In genomic region chr9:40801614-40802532, GRCm38 (mm10) we compare ENCODE assay signal across 8 mouse cellular contexts. TPM values are rescaled to one million over a fixed set of nuclear protein-coding genes. Genes with fewer than 3 reads are reported as not detected.
DNase-seq lines count a peak whose midpoint lies in the region; ATAC-seq and TF ChIP-seq lines count a peak whose summit lies in the region.
"Not testable (repeated sequence)": the region's sequence is repeated elsewhere in the genome, so short reads cannot be mapped to it uniquely, and the experiment has no call there.

No protein-coding gene starts in this region.

- H3K27ac ChIP-seq in forebrain, embryonic 11.5 days (ENCODE audit: low read depth, low read length) = peak overlapping the region; percentile 90
- peak overlapping the region; percentile 93 for H3K27ac ChIP-seq in heart, embryonic 16.5 days (ENCODE audit: low read length)
- peak overlapping the region; percentile 93 for H3K27ac ChIP-seq in kidney, embryonic 15.5 days
- H3K27ac ChIP-seq in liver, adult 2 months (replicated peaks; ENCODE audit: insufficient read depth, low read depth, low read length) = peak overlapping the region; percentile 77
- peak overlapping the region; percentile 99 for H3K27ac ChIP-seq in midbrain, embryonic 12.5 days (replicated peaks)
- peak overlapping the region; percentile 94 for H3K27ac ChIP-seq in stomach, embryonic 16.5 days (ENCODE audit: low read length)

- WGBS in forebrain, embryonic 11.5 days = under 1% methylated on average over 28 of the region's 28 CpGs
- 0% methylated on average over 28 of the region's 28 CpGs for WGBS in heart, embryonic 16.5 days
- WGBS in kidney, embryonic 15.5 days = under 1% methylated on average over 28 of the region's 28 CpGs
- WGBS in liver, adult 2 months = under 1% methylated on average over 28 of the region's 28 CpGs
- under 1% methylated on average over 28 of the region's 28 CpGs for WGBS in midbrain, embryonic 12.5 days
- under 1% methylated on average over 28 of the region's 28 CpGs for WGBS in stomach, embryonic 16.5 days

- H3K36me3 ChIP-seq in forebrain, embryonic 11.5 days (ENCODE audit: control insufficient read depth, insufficient read depth, low read length) = peaks cover 10% of the 10 kb centered on the region
- peaks cover 32% of the 10 kb centered on the region for H3K36me3 ChIP-seq in heart, embryonic 16.5 days (ENCODE audit: control insufficient read depth, insufficient read depth)
- H3K36me3 ChIP-seq in kidney, embryonic 15.5 days = peaks cover 44% of the 10 kb centered on the region
- H3K36me3 ChIP-seq in liver, adult 2 months (ENCODE audit: control insufficient read depth, insufficient read depth, low read length) = peaks cover 41% of the 10 kb centered on the region
- H3K36me3 ChIP-seq in midbrain, embryonic 12.5 days = peaks cover 37% of the 10 kb centered on the region
- peaks cover 23% of the 10 kb centered on the region for H3K36me3 ChIP-seq in stomach, embryonic 16.5 days (ENCODE audit: control insufficient read depth, insufficient read depth, low read length)

- H3K9me3 ChIP-seq in forebrain, embryonic 11.5 days (ENCODE audit: control insufficient read depth, low read length); heart, embryonic 16.5 days (replicated peaks; ENCODE audit: control insufficient read depth, low read length); kidney, embryonic 15.5 days (replicated peaks); midbrain, embryonic 12.5 days; stomach, embryonic 16.5 days (replicated peaks; ENCODE audit: control insufficient read depth, low read length): not testable (repeated sequence)

- H3K4me3 ChIP-seq in forebrain, embryonic 11.5 days (ENCODE audit: low read depth, low read length) = peak overlapping the region; percentile 100
- peak overlapping the region; percentile 99 for H3K4me3 ChIP-seq in heart, embryonic 16.5 days (ENCODE audit: low read length)
- H3K4me3 ChIP-seq in kidney, embryonic 15.5 days (replicated peaks) = peak overlapping the region; percentile 84
- H3K4me3 ChIP-seq in liver, adult 2 months (ENCODE audit: insufficient read depth, low read depth, low read length) = peak overlapping the region; percentile 88
- peak overlapping the region; percentile 99 for H3K4me3 ChIP-seq in midbrain, embryonic 12.5 days
- H3K4me3 ChIP-seq in stomach, embryonic 16.5 days (replicated peaks; ENCODE audit: low read length) = peak overlapping the region; percentile 91

- H3K27me3 ChIP-seq in forebrain, embryonic 11.5 days (ENCODE audit: control insufficient read depth, insufficient read depth, low read length); heart, embryonic 16.5 days (ENCODE audit: control insufficient read depth, insufficient read depth, low read length); kidney, embryonic 15.5 days; liver, adult 2 months (ENCODE audit: control insufficient read depth, insufficient read depth, low read length); midbrain, embryonic 12.5 days; stomach, embryonic 16.5 days (ENCODE audit: control insufficient read depth, insufficient read depth, low read length): not testable (repeated sequence)

- TF ChIP-seq CTCF in liver, adult 2 months (IDR thresholded peaks at IDR 0.05; ENCODE audit: low read depth, low read length) = not testable (repeated sequence)

- peak; percentile 19 for ATAC-seq in forebrain, embryonic 11.5 days (replicated peaks; ENCODE audit: low FRiP score)
- ATAC-seq in heart, embryonic 16.5 days (replicated peaks; ENCODE audit: extremely low read depth, insufficient read depth, low FRiP score) = 0 out of 2 replicates have a peak, but pooled peaks have one; percentile 0
- ATAC-seq in kidney, embryonic 15.5 days (replicated peaks; ENCODE audit: low FRiP score) = peak; percentile 7; the same call in 1 of the 2 replicates
- peak; percentile 11; the same call in 1 of the 2 replicates for ATAC-seq in midbrain, embryonic 12.5 days (ENCODE audit: low FRiP score, low read depth)
- not testable (repeated sequence) for ATAC-seq in stomach, embryonic 16.5 days (ENCODE audit: insufficient read depth, low FRiP score)

- peak overlapping the region; percentile 85 for H3K4me2 ChIP-seq in forebrain, embryonic 11.5 days (ENCODE audit: low read depth, low read length, severe bottlenecking)
- H3K4me2 ChIP-seq in heart, embryonic 16.5 days (ENCODE audit: low read depth, low read length) = peak overlapping the region; percentile 80
- H3K4me2 ChIP-seq in kidney, embryonic 15.5 days = peak overlapping the region; percentile 57
- peak overlapping the region; percentile 81 for H3K4me2 ChIP-seq in midbrain, embryonic 12.5 days (replicated peaks)
- peak overlapping the region; percentile 77 for H3K4me2 ChIP-seq in stomach, embryonic 16.5 days (ENCODE audit: low read depth, low read length)

- H3K79me2 ChIP-seq in liver, adult 2 months (ENCODE audit: control insufficient read depth, insufficient read depth, low read length) = not testable (repeated sequence)

- peak; percentile 65 for DNase-seq in NIH3T3 (ENCODE audit: low read depth)
- peak; percentile 67 for DNase-seq in cerebellum, adult 8-10 months
- DNase-seq in forebrain, embryonic 11.5 days (ENCODE audit: low spot score) = peak; percentile 56
- peak; percentile 57 for DNase-seq in liver, adult 2 months (ENCODE audit: extremely low read depth, low read depth, low spot score)

- peak overlapping the region; percentile 100 for H3K9ac ChIP-seq in forebrain, embryonic 11.5 days (ENCODE audit: low read length)
- peak overlapping the region; percentile 100 for H3K9ac ChIP-seq in heart, embryonic 16.5 days (ENCODE audit: low read length)
- H3K9ac ChIP-seq in kidney, embryonic 15.5 days = peak overlapping the region; percentile 98
- H3K9ac ChIP-seq in liver, adult 2 months (ENCODE audit: low read depth, low read length) = peak overlapping the region; percentile 96
- peak overlapping the region; percentile 100 for H3K9ac ChIP-seq in midbrain, embryonic 12.5 days (replicated peaks)
- H3K9ac ChIP-seq in stomach, embryonic 16.5 days (ENCODE audit: low read length) = peak overlapping the region; percentile 95

- not testable (repeated sequence) for TF ChIP-seq POLR2A in liver, adult 2 months (IDR thresholded peaks at IDR 0.05; ENCODE audit: extremely low read depth, insufficient read depth, low read length)

- H3K4me1 ChIP-seq in forebrain, embryonic 11.5 days (replicated peaks; ENCODE audit: control insufficient read depth, insufficient read depth, low read length) = not testable (repeated sequence)
- peaks cover 47% of the 10 kb centered on the region for H3K4me1 ChIP-seq in heart, embryonic 16.5 days (ENCODE audit: control insufficient read depth, insufficient read depth, low read length)
- peaks cover 46% of the 10 kb centered on the region for H3K4me1 ChIP-seq in kidney, embryonic 15.5 days
- peaks cover 22% of the 10 kb centered on the region for H3K4me1 ChIP-seq in liver, adult 2 months (ENCODE audit: control insufficient read depth, insufficient read depth, low read length)
- peaks cover 42% of the 10 kb centered on the region for H3K4me1 ChIP-seq in midbrain, embryonic 12.5 days
- peaks cover 27% of the 10 kb centered on the region for H3K4me1 ChIP-seq in stomach, embryonic 16.5 days (ENCODE audit: control insufficient read depth, insufficient read depth, low read length)

RNA-seq across cellular contexts. Expression of gene Hspa8, which starts 1.1 kb away (rescaled TPM):
- 3,498 and 3,614 TPM in 2 replicates for polyA plus RNA-seq in forebrain, embryonic 11.5 days (2014; fragmentation: Nextera tagmentation; extraction: Ambion mirVana)
- polyA plus RNA-seq in heart, embryonic 16.5 days (2015; fragmentation: Nextera tagmentation; extraction: Ambion mirVana) = 2,017 and 2,064 TPM in 2 replicates
- polyA plus RNA-seq in kidney, embryonic 15.5 days (2015; fragmentation: Nextera tagmentation; extraction: Ambion mirVana) = 2,873 and 3,000 TPM in 2 replicates
- 1,567 and 2,371 TPM in 2 replicates for total RNA-seq in liver, adult 2 months (2014; rRNA removed)
- polyA plus RNA-seq in liver, adult 2 months (2012; rRNA removed) = 1,896 and 1,951 TPM in 2 replicates
- 2,718 and 2,773 TPM in 2 replicates for polyA plus RNA-seq in midbrain, embryonic 12.5 days (2016; fragmentation: Nextera tagmentation; extraction: Ambion mirVana)
- 2,089 and 2,252 TPM in 2 replicates for polyA plus RNA-seq in stomach, embryonic 16.5 days (2015; fragmentation: Nextera tagmentation; extraction: Ambion mirVana)
